Mouse (Mus musculus) kidney, adult 11 months (tissue): ENCODE results near the gene 4930524J08Rik.

Experiments
- DNase-seq: peaks from one replicate; pipeline ENCODE4 v3.0.0; 2022

4930524J08Rik gene

DNA sequence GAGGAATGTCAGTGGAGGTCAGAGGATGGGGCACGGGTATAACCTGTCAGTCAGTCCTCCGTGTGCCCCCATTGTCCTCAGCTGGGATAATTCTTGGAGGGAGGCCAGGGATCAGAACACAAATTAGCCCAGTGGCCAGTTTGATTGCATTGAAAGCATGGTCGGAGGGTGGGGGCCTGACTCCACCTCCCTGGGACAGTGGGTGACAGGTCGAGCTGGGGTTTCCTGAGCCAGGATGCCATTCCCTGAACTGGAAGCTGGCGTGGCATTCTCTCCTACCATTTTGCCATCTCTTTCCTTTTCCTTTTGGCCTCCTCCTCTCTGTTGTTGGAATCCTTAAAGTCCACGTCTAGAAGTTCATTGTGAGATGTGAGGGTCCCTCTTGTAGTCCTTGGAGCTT is 27.0 kb downstream of the 4930524J08Rik start:
- no peak for DNase-seq

DNA sequence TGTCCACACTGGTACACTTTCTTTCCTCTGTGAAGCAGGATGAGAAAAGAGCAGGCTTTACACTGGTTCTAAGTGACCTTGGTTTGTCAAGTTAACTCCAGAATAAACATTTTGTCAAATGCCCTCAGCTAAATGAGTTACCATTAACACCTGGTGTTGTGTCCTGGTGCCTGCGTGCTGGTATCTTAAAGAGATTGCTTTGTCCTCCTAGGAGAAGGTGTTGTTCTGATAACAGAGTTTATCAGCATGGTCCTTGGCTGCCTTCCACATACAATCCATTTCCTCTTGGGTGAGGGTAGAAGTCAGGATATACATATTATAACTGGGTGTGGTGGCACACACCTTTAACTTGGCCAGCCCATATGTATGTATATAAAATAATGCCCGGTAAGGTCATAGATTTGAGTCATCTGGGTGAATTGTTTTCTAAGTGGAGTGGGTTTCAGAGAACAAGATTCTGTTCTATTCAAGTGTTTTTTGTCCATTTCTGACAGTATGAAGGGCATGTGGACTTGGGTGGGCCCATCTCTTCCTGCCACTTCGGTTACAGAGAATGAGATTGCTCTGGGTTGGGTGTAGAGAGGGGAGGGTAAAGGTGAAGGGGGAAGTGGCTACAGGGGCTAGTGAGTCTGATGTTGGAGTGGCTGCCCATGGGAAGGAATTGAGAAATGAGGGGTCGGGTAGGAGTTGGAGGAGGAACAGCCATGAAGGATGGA is 27.6 kb downstream of the 4930524J08Rik start:
- no peak for DNase-seq

DNA sequence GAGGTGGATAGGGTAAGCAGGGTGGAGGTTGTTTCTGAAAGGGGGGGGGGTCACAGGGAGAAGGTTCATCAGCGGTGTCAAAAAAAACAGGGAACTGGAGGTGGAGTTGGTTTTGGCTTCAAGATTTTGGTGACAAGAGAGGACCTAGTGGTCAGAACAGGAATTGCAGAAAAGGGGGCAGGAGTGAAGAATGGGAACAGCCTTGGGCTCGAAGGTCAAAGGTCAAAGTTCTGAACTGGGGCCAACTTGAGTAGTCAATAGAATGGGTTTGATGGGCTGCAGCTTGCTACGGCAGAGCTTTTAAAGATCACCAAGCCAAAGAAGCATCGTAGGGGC is 28.1 kb downstream of the 4930524J08Rik start:
- no peak for DNase-seq

DNA sequence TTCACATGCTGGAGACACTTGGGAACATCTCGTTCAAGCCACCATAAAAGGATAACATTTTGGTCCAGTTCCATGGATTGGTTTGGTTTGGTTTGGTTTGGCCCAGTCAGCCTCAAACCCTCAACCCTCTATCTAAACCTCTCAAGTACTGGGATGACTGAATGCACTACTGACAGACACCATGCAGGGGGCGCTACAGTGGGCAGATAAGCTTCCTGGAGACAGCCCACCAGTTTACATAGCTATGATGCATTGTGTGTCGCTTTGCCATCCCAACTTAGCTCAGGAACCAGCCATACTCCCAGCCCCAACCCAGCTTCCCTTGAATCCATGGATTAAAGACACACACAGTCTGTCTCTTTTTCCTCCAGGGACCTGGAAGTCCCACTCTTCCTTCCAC is 29.6 kb downstream of the 4930524J08Rik start:
- DNase-seq: no peak

DNA sequence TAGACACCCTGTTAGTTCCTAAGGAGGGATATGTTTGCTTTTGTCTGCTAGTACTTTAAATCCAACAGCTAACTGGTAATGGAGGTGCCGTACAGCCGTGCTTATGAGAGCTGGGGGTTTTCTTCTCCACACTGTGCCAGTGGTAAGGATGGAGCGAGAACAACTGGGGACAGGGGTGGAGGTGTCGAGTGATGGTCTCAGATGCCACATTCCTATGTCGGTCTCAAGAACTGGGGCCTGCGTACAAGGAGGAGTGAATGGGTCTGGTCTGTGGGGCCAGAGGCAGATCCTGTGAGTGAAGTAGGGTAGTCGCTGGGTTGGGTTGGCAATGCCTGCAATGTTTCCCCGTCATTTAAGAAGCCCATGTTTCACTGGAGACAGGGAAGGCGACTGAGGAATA is 33.7 kb downstream of the 4930524J08Rik start:
- DNase-seq: no peak

DNA sequence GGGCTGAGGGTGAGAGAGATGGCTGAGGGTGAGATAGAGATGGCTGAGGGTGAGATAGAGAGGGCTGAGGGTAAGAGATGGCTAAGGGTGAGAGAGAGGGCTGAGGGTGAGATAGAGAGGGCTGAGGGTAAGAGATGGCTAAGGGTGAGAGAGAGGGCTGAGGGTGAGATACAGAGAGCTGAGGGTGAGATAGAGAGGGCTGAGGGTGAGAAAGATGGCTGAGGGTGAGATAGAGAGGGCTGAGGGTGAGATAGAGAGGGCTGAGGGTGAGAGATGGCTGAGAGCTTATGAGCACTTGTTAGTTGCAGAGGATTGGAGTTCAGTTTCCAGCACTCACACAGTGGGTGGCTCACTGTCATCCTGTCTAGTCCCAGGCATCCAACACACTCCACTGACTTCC is 41.2 kb downstream of the 4930524J08Rik start:
- DNase-seq: no peak

DNA sequence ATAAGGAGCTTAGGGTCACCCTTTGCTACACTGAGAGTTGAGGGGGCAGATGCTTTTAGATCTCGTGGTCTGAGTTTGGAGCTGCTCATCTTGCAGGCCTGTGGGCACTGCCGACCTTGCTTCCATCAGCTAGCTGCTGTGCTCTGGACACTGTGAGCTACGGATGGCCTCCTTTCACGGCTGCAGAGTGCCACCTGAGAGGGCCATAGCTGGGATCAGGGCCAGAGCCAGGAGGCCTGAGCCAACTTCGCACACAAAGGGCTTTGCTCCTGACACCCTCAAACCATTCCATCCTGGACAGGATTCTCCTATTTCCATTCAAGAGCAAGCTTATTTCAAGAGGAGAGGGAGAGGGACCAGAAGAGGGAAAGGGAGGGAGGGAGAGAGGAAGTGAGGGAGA is 45.5 kb downstream of the 4930524J08Rik start:
- DNase-seq: no peak

DNA sequence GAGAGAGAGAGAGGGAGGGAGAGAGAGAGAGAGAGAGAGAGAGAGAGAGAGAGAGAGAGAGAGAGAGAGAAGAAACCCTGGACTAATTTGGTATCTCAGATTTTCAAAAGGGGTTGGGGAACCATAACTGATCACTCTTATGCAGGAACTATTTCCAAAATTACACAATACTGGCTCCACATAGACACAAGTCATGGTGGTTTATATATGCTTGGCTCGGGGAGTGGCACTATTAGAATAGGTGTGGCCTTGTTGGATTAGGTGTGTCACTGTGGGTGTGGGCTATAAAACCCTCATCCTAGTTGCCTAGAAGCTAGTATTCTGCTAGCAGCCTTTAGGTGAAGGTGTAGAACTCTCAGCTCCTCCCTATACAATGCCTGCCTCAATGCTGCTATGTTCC is 46.0 kb downstream of the 4930524J08Rik start:
- no peak for DNase-seq
